Mouse (Mus musculus) forebrain, postnatal 0 days (tissue): ENCODE measurements at regions not wholly inside any gene's neighbourhood (a gene's known extent, or its start where the extent isn't known, plus 50 kb on each side); places are given as distances from the start of the nearest gene placed in this dataset.

ENCODE experiments used
- ATAC-seq: fragments of 200-750 bp; cut with Nextera tagmentation; 2 replicates; pipeline ENCODE4 v1.8.0; 2017; ENCODE audit warnings: mild to moderate bottlenecking, moderate library complexity
- DNase-seq: peaks from one replicate; pipeline ENCODE4 v3.0.0-alpha.2; 2015
- H3K27ac ChIP-seq: fragments of 300-500 bp; sonication (generic); 2 replicates; pipeline ENCODE4 v1.5.1; 2014; ENCODE audit warnings: low read depth, mild to moderate bottlenecking, antibody characterized with exemption, low read length, moderate library complexity, mixed read lengths
- H3K27me3 ChIP-seq: fragments of 300-500 bp; sonication (generic); 2 replicates; pipeline ENCODE4 v1.6.1; 2014; ENCODE audit warnings: mild to moderate bottlenecking, low read length, mixed read lengths; ENCODE audit not compliant: insufficient read depth
- H3K36me3 ChIP-seq: fragments of 300-500 bp; sonication (generic); 2 replicates; pipeline ENCODE4 v1.6.1; 2014; ENCODE audit warnings: mild to moderate bottlenecking, moderate library complexity; ENCODE audit not compliant: insufficient read depth
- H3K4me1 ChIP-seq: fragments of 300-500 bp; sonication (generic); 2 replicates; pipeline ENCODE4 v1.6.1; 2014; ENCODE audit warnings: antibody characterized with exemption; ENCODE audit not compliant: insufficient read depth
- H3K4me2 ChIP-seq: fragments of 300-500 bp; sonication (generic); 2 replicates; pipeline ENCODE4 v1.6.1; 2014; ENCODE audit warnings: low read depth, mild to moderate bottlenecking, moderate library complexity
- H3K4me3 ChIP-seq: fragments of 300-500 bp; sonication (generic); 2 replicates; pipeline ENCODE4 v1.5.1; 2014; ENCODE audit warnings: low read depth, low read length, mixed read lengths
- H3K9ac ChIP-seq: fragments of 300-500 bp; sonication (generic); 2 replicates; pipeline ENCODE4 v1.6.1; 2014; ENCODE audit warnings: mild to moderate bottlenecking
- H3K9me3 ChIP-seq: fragments of 300-500 bp; sonication (generic); 2 replicates; pipeline ENCODE4 v1.6.1; 2016; ENCODE audit warnings: low read length
- CTCF ChIP-seq: sonication (generic); IDR thresholded peaks from 2 replicates; pipeline ENCODE4 v1.5.1; 2016; ENCODE audit warnings: antibody characterized with exemption, control low read depth, low read depth
- WGBS: fragments of 180-500 bp; shearing (Covaris S2); extraction: QIAGEN DNeasy Blood & Tissue Kit; methylation state at CpG from one replicate; pipeline ENCODE4 v1.1.7; 2014; 5-methylcytosine and 5-hydroxymethylcytosine counted together

- 80% methylated on average over 9 of the region's 9 CpGs for WGBS
- H3K4me3 ChIP-seq = no peak overlapping the region
- no peaks in the 10 kb centered on the region for H3K36me3 ChIP-seq
- H3K9me3 ChIP-seq = no peaks in the 10 kb centered on the region
- H3K9ac ChIP-seq = no peak overlapping the region
- ATAC-seq (no peak), DNase-seq (no peak)
- TF ChIP-seq CTCF = no peak
- no peaks in the 10 kb centered on the region for H3K27me3 ChIP-seq
- no peak overlapping the region for H3K27ac ChIP-seq
- no peak overlapping the region for H3K4me2 ChIP-seq
- no peaks in the 10 kb centered on the region for H3K4me1 ChIP-seq
These were observed 69.3 kb downstream of the Sox9 start for GRCm38 (mm10) chr11:112851321-112851720.

DNA sequence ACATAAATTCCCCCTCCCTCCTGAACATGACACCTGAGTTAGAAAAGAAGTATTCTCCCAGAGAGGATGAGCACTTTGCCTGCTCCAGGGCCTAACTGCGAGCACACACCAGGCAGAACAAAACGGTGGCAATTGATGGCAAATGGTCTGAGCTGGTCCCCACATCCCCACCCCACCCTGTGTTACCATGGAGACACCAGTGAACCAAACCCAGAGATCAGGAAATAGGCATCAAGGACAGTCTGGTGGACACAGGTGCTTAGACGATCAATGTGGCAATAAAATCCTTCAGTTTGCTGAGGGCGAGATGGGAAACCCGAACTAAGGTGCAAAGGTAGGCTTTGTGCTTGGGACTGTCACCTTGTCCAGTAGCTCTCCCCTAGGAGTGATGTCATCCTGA lies 74.0 kb downstream of the Sox9 start:
- ATAC-seq (no peak), DNase-seq (no peak)
- TF ChIP-seq CTCF = no peak
- H3K9ac ChIP-seq = no peak overlapping the region
- no peak overlapping the region for H3K4me2 ChIP-seq
- no peaks in the 10 kb centered on the region for H3K27me3 ChIP-seq
- 77% methylated on average over 5 of the region's 5 CpGs for WGBS
- 0 out of 2 replicates have a peak, but pooled peaks cover 4% of the 10 kb centered on the region for H3K9me3 ChIP-seq
- no peak overlapping the region for H3K27ac ChIP-seq
- no peaks in the 10 kb centered on the region for H3K36me3 ChIP-seq
- H3K4me3 ChIP-seq = no peak overlapping the region
- no peaks in the 10 kb centered on the region for H3K4me1 ChIP-seq

DNA sequence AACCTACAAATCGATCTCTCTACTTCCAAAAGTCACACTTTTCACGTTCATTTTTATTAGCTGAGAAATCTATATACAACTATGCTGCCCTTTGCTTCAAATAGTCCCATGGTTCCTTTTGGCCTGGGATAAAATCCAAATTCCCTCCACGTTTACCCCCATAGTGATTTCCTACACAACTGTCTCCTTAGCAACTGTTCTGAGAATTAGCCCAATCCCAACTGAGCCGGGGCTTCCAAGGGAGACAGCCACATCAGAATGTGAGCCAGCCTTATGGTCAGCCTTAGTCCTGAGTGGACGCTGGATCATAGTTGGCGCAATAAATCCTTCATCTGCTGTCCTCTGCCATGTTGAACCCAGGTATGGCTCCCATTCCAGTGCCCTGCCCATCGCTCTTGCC lies 77.3 kb downstream of the Sox9 start:
- ATAC-seq = peak; percentile 43; the same call in 1 of the 2 replicates
- H3K4me1 ChIP-seq = no peaks in the 10 kb centered on the region
- H3K9me3 ChIP-seq = 0 out of 2 replicates have a peak, but pooled peaks cover 4% of the 10 kb centered on the region
- H3K4me2 ChIP-seq = no peak overlapping the region
- 69% methylated on average over 7 of the region's 7 CpGs for WGBS
- DNase-seq = peak; percentile 22
- no peaks in the 10 kb centered on the region for H3K27me3 ChIP-seq
- H3K27ac ChIP-seq = no peak overlapping the region
- no peak for TF ChIP-seq CTCF
- H3K9ac ChIP-seq = no peak overlapping the region
- no peak overlapping the region for H3K4me3 ChIP-seq
- no peaks in the 10 kb centered on the region for H3K36me3 ChIP-seq

DNA sequence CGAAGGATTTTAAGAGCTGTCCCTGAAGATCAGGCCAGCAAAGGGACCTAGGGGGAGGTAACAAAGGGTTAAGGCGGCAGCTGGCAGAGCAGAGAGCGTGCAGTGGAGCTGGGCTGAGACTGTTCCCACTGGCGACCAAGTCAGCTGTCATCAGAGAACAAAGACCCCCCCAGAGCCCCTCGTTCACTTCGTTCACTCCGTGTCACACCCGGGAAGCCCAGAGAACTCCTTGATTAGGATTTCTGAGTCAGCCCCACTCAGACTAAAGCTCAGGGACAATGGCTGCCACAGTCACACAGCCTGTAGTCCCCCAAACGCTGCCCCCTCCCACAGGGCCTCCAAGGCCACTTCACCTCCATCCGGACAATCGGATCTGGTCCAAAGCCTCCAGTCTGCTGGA lies 78.8 kb downstream of the Sox9 start:
- Histone ChIP-seq H3K4me3 (no peak overlapping the region), H3K9ac (no peak overlapping the region), H3K27me3 (no peaks in the 10 kb centered on the region), H3K36me3 (no peaks in the 10 kb centered on the region), H3K27ac (no peak overlapping the region), H3K9me3 (0 out of 2 replicates have a peak, but pooled peaks cover 4% of the 10 kb centered on the region), H3K4me1 (no peaks in the 10 kb centered on the region), H3K4me2 (no peak overlapping the region)
- DNase-seq (peak; percentile 41), ATAC-seq (peak; percentile 92)
- TF ChIP-seq CTCF = no peak
- WGBS = 6% methylated on average over 11 of the region's 11 CpGs

DNA sequence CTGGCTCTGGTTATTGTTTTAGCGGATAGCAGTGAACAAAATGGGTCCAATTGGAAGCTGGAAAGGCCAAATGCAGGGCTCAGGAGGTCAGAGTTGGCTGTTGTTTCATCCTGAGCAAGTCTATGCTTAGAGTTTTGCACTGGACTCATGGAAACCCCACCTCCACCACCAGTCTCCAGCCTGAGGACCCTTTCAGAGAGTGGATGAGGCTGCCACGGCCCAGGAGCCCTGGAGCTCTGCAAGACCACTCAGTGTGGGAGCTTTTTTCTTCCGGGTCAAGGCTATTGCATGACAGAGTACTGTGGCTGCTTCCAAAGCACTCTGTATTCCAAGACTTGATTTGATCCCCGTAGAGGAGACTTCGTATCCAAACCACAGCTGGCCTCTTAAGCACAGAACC lies 79.2 kb downstream of the Sox9 start:
- Histone ChIP-seq H3K36me3 (no peaks in the 10 kb centered on the region), H3K9ac (no peak overlapping the region), H3K27ac (no peak overlapping the region), H3K4me2 (no peak overlapping the region), H3K27me3 (no peaks in the 10 kb centered on the region), H3K9me3 (0 out of 2 replicates have a peak, but pooled peaks cover 4% of the 10 kb centered on the region), H3K4me1 (no peaks in the 10 kb centered on the region), H3K4me3 (no peak overlapping the region)
- peak; percentile 18; the same call in 1 of the 2 replicates for ATAC-seq
- DNase-seq = no peak
- 49% methylated on average over 5 of the region's 5 CpGs for WGBS
- TF ChIP-seq CTCF = no peak

- ATAC-seq (no peak), DNase-seq (no peak)
- no peak for TF ChIP-seq CTCF
- no peak overlapping the region for H3K9ac ChIP-seq
- H3K9me3 ChIP-seq = no peaks in the 10 kb centered on the region
- 82% methylated on average over 9 of the region's 9 CpGs for WGBS
- no peaks in the 10 kb centered on the region for H3K36me3 ChIP-seq
- no peak overlapping the region for H3K4me2 ChIP-seq
- H3K4me3 ChIP-seq = no peak overlapping the region
- no peak overlapping the region for H3K27ac ChIP-seq
- H3K4me1 ChIP-seq = peaks cover 12% of the 10 kb centered on the region; the same call in 1 of the 2 replicates
- H3K27me3 ChIP-seq = no peaks in the 10 kb centered on the region
These were observed 83.8 kb downstream of the Sox9 start for GRCm38 (mm10) chr11:112865836-112866235.

DNA sequence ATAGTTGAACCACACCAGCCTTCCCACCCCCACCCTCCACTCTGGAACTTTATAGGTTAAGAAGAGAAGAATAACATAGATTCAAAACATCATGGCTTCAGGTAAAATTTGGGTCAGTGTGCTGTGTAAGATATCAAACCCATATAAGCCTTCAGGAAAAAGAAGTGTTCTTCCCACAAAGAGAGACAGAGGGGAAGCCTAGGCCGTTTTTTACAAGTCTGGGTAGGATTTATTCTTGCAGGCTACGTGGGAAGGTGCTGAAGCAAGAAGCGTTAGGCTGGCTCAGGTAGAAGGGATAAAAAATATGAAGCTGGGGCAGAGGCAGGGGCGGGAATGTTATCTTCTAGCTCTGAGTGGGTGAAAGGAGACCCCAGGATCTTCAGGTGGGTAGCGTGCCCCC lies 87.5 kb downstream of the Sox9 start:
- DNase-seq = peak; percentile 8
- TF ChIP-seq CTCF = no peak

More for the DNA sequence above, 87.5 kb downstream of the Sox9 start:
- ATAC-seq = no peak
- H3K9ac ChIP-seq = 0 out of 2 replicates have a peak overlapping the region, but pooled peaks have one; percentile 10
- peak overlapping the region; percentile 52; the same call in 1 of the 2 replicates for H3K4me2 ChIP-seq
- peaks cover 12% of the 10 kb centered on the region; the same call in 1 of the 2 replicates for H3K4me1 ChIP-seq
- H3K27me3 ChIP-seq = no peaks in the 10 kb centered on the region
- H3K36me3 ChIP-seq = no peaks in the 10 kb centered on the region
- H3K4me3 ChIP-seq = no peak overlapping the region
- 31% methylated on average over 5 of the region's 5 CpGs for WGBS
- no peaks in the 10 kb centered on the region for H3K9me3 ChIP-seq
- H3K27ac ChIP-seq = no peak overlapping the region
